Mouse (Mus musculus) CH12.LX (cell line): ENCODE data around the gene Igf1r. TPM values are rescaled to one million over a fixed set of nuclear protein-coding genes. Genes with fewer than 3 reads are reported as not detected.

Experiments
- DNase-seq: peaks from one replicate; pipeline ENCODE4 v3.0.0-alpha.2; 2013; ENCODE audit errors: extremely low read depth
- H3K27ac ChIP-seq: 2 replicates; pipeline ENCODE4 v1.5.1; 2012; ENCODE audit warnings: low read depth, mild to moderate bottlenecking, control low read depth, moderate library complexity; ENCODE audit not compliant: insufficient read depth
- H3K27me3 ChIP-seq: replicated peaks from 2 replicates; pipeline ENCODE3; 2012; ENCODE audit warnings: inconsistent platforms
- H3K36me3 ChIP-seq, 2 experiments: replicated peaks in 1 of 2; 2 replicates each; pipeline versions ENCODE3 to v1.6.1; 2012; ENCODE audit warnings: inconsistent platforms in 1 of 2, low read length in 1 of 2, mild to moderate bottlenecking in 1 of 2, mixed read lengths in 1 of 2, moderate library complexity in 1 of 2; ENCODE audit not compliant: control insufficient read depth in 1 of 2, insufficient read depth in 1 of 2
- H3K4me1 ChIP-seq, 2 experiments: 2 replicates each; pipeline ENCODE4 v1.6.1; 2012; ENCODE audit warnings: inconsistent platforms in 1 of 2, moderate library complexity in 1 of 2; ENCODE audit not compliant: insufficient read depth in 2 of 2, control insufficient read depth in 1 of 2
- H3K4me2 ChIP-seq: 2 replicates; pipeline ENCODE4 v1.6.1; 2012; ENCODE audit warnings: low read depth, mild to moderate bottlenecking, control low read depth; ENCODE audit not compliant: poor library complexity, insufficient read depth, severe bottlenecking
- H3K4me3 ChIP-seq, 3 experiments: fragments of 150-350 bp in 1 of 3; sonication (generic) in 1 of 3; replicated peaks in 1 of 3; 2 replicates each; pipeline versions ENCODE3 to v1.5.1; 2011 to 2012; ENCODE audit warnings: low read depth in 2 of 3, low read length in 2 of 3, mild to moderate bottlenecking in 2 of 3, moderate library complexity in 2 of 3, control low read depth in 1 of 3, improper control_type of control experiment in 1 of 3, inconsistent platforms in 1 of 3, mixed read lengths in 1 of 3; ENCODE audit not compliant: poor library complexity in 1 of 3
- H3K79me2 ChIP-seq: replicated peaks from 2 replicates; pipeline ENCODE4 v1.6.1; 2012; ENCODE audit warnings: mild to moderate bottlenecking, moderate library complexity; ENCODE audit not compliant: control insufficient read depth, poor library complexity, insufficient read depth, severe bottlenecking; ENCODE audit errors: extremely low read depth
- H3K9ac ChIP-seq: 2 replicates; pipeline ENCODE4 v1.6.1; 2012; ENCODE audit warnings: low read depth, mild to moderate bottlenecking, control low read depth, moderate library complexity; ENCODE audit not compliant: insufficient read depth
- H3K9me3 ChIP-seq: replicated peaks from 2 replicates; pipeline ENCODE3; 2012; ENCODE audit warnings: low read length, inconsistent platforms, mixed read lengths
- CHD2 ChIP-seq: IDR thresholded peaks from 2 replicates; pipeline ENCODE4 v1.6.1; 2011; ENCODE audit warnings: low read length, improper control_type of control experiment
- CTCF ChIP-seq, 2 experiments: IDR thresholded peaks in 1 of 2; conservative IDR thresholded peaks in 1 of 2; 2 replicates each; pipeline ENCODE4 v1.5.1; 2011 to 2012; ENCODE audit warnings: low read depth in 2 of 2, low read length in 2 of 2, improper control_type of control experiment in 1 of 2, inconsistent platforms in 1 of 2, mild to moderate bottlenecking in 1 of 2, moderate library complexity in 1 of 2
- E2F4 ChIP-seq: IDR thresholded peaks from 2 replicates; pipeline ENCODE4 v1.6.1; 2011; ENCODE audit warnings: low read depth, low read length, improper control_type of control experiment; ENCODE audit not compliant: insufficient replicate concordance
- ETS1 ChIP-seq: conservative IDR thresholded peaks from 2 replicates; pipeline ENCODE4 v1.6.1; 2012; ENCODE audit warnings: low read depth, mild to moderate bottlenecking, inconsistent platforms, low read length, improper control_type of control experiment, moderate library complexity
- IRF4 ChIP-seq: IDR thresholded peaks from 2 replicates; pipeline ENCODE4 v1.6.1; 2014; ENCODE audit warnings: low read depth, mild to moderate bottlenecking, inconsistent platforms, low read length, improper control_type of control experiment
- JUN ChIP-seq: IDR thresholded peaks from 2 replicates; pipeline ENCODE4 v1.6.1; 2011; ENCODE audit warnings: low read depth, mild to moderate bottlenecking, low read length, improper control_type of control experiment, moderate library complexity; ENCODE audit not compliant: insufficient read depth
- JUND ChIP-seq: conservative IDR thresholded peaks from 2 replicates; pipeline ENCODE4 v1.6.1; 2011; ENCODE audit warnings: low read depth, low read length, improper control_type of control experiment
- KAT2A ChIP-seq: IDR thresholded peaks from 2 replicates; pipeline ENCODE4 v1.6.1; 2012; ENCODE audit warnings: low read length, improper control_type of control experiment, inconsistent platforms; ENCODE audit not compliant: insufficient replicate concordance
- MAFK ChIP-seq: IDR thresholded peaks from 2 replicates; pipeline ENCODE4 v1.6.1; 2011; ENCODE audit warnings: low read length, improper control_type of control experiment; ENCODE audit not compliant: insufficient replicate concordance
- MAZ ChIP-seq: IDR thresholded peaks from 2 replicates; pipeline ENCODE4 v1.6.1; 2012; ENCODE audit warnings: low read depth, mild to moderate bottlenecking, inconsistent platforms, low read length, improper control_type of control experiment, moderate library complexity
- MEF2A ChIP-seq: IDR thresholded peaks from 2 replicates; pipeline ENCODE4 v1.6.1; 2014; ENCODE audit warnings: low read depth, mild to moderate bottlenecking, inconsistent platforms, low read length, improper control_type of control experiment, borderline replicate concordance
- MYC ChIP-seq: IDR thresholded peaks from 2 replicates; pipeline ENCODE4 v1.6.1; 2011; ENCODE audit warnings: low read depth, mild to moderate bottlenecking, improper control_type of control experiment, low read length
- POLR2A ChIP-seq: IDR thresholded peaks from 2 replicates; pipeline ENCODE4 v1.6.1; 2011; ENCODE audit warnings: low read depth, mild to moderate bottlenecking, improper control_type of control experiment, low read length
- POLR2AphosphoS2 ChIP-seq: IDR thresholded peaks from 2 replicates; pipeline ENCODE4 v1.6.1; 2011; ENCODE audit warnings: low read depth, low read length, improper control_type of control experiment
- RCOR1 ChIP-seq: conservative IDR thresholded peaks from 2 replicates; pipeline ENCODE4 v1.6.1; 2012; ENCODE audit warnings: low read depth, mild to moderate bottlenecking, inconsistent platforms, low read length, improper control_type of control experiment
- SIN3A ChIP-seq: IDR thresholded peaks from 2 replicates; pipeline ENCODE4 v1.6.1; 2012; ENCODE audit warnings: low read length, improper control_type of control experiment, inconsistent platforms
- SMC3 ChIP-seq: IDR thresholded peaks from 2 replicates; pipeline ENCODE4 v1.6.1; 2011; ENCODE audit warnings: low read depth, low read length, improper control_type of control experiment
- TBP ChIP-seq: conservative IDR thresholded peaks from 2 replicates; pipeline ENCODE4 v1.6.1; 2011; ENCODE audit warnings: low read depth, low read length, improper control_type of control experiment
- TCF12 ChIP-seq: IDR thresholded peaks from 2 replicates; pipeline ENCODE4 v1.6.1; 2014; ENCODE audit warnings: low read depth, mild to moderate bottlenecking, inconsistent platforms, low read length, improper control_type of control experiment
- USF1 ChIP-seq: IDR thresholded peaks from 2 replicates; pipeline ENCODE4 v1.6.1; 2014; ENCODE audit warnings: low read depth, mild to moderate bottlenecking, inconsistent platforms, low read length, improper control_type of control experiment
- ZC3H11A ChIP-seq: IDR thresholded peaks from 2 replicates; pipeline ENCODE4 v1.6.1; 2012; ENCODE audit warnings: low read depth, mild to moderate bottlenecking, inconsistent platforms, low read length, improper control_type of control experiment
- ZKSCAN1 ChIP-seq: IDR thresholded peaks from 2 replicates; pipeline ENCODE4 v1.6.1; 2012; ENCODE audit warnings: low read depth, inconsistent platforms, low read length, improper control_type of control experiment, borderline replicate concordance
- ZMIZ1 ChIP-seq: IDR thresholded peaks from 2 replicates; pipeline ENCODE4 v1.6.1; 2012; ENCODE audit warnings: low read depth, mild to moderate bottlenecking, inconsistent platforms, low read length, improper control_type of control experiment
- dilution Hi-C: fragments of 300-500 bp; cut with MboI; formaldehyde crosslinking; loops from 2 replicates; pipeline ENCODE4 v1.14.3; 2020; ENCODE audit warnings: low sequenced_read_pairs; ENCODE audit not compliant: extremely low pct_unique_long_range_greater_than_20kb, extremely low pct_ligation_motif_present
- in situ Hi-C: fragments of 300-500 bp; cut with MboI; formaldehyde crosslinking; loops from 3 replicates; pipeline ENCODE4 v1.14.3; 2019; ENCODE audit warnings: low sequenced_read_pairs, low pct_ligation_motif_present, low pct_unique_long_range_greater_than_20kb, mixed read lengths
- polyA plus RNA-seq: library from polyadenylated mRNA; unstranded; fragments of >175 nt; gene quantifications from 2 replicates; pipeline ENCODE4 v1.2.1, GENCODE M21; 2012; ENCODE audit warnings: low read depth; ENCODE audit not compliant: insufficient read length
- total RNA-seq, 2 experiments: library from RNA; depleted of rRNA; stranded (reverse); fragments of 300-350 nt in 1 of 2; fragments of >200 nt in 1 of 2; gene quantifications; 2 replicates each; pipeline ENCODE4 v1.2.3; 2012 to 2014

Igf1r gene
- total and polyA plus RNA-seq, 3 experiments = 0.19 to 1.6 (median 0.29) TPM

- no peak overlapping the region for H3K4me2 ChIP-seq
- dilution Hi-C loops = no loop called here
- in situ Hi-C loops = no loop called here
These were observed 75.5 kb downstream of the Igf1r start for GRCm38 (mm10) chr7:68028167-68028566.

GRCm38 (mm10) chr7:68030846-68031245, 78.2 kb downstream of the Igf1r start:
- DNase-seq = no peak
- H3K36me3 ChIP-seq = no peaks in the 10 kb centered on the region
- in situ Hi-C loops = no loop called here

More at GRCm38 (mm10) chr7:68028167-68028566, 75.5 kb downstream of the Igf1r start:
- TF ChIP-seq MAFK = no peak
- no peak for TF ChIP-seq ZKSCAN1
- TF ChIP-seq JUND = no peak
- no peak for TF ChIP-seq ETS1
- TF ChIP-seq USF1 = no peak
- TF ChIP-seq POLR2A = no peak
- no peak for TF ChIP-seq CHD2
- no peak for TF ChIP-seq CTCF (conservative IDR thresholded peaks at IDR 0.05 in 1 of 2, IDR thresholded peaks at IDR 0.05 in 1 of 2; ENCODE audit: low read depth in 2 of 2, low read length in 2 of 2)
- no peak for TF ChIP-seq IRF4
- no peak for TF ChIP-seq TBP
- TF ChIP-seq KAT2A = no peak
- no peak for TF ChIP-seq MEF2A
- TF ChIP-seq JUN = no peak
- no peak for TF ChIP-seq ZMIZ1
- no peak for TF ChIP-seq TCF12
- TF ChIP-seq RCOR1 = no peak
- TF ChIP-seq ZC3H11A = no peak
- TF ChIP-seq MAZ = no peak
- TF ChIP-seq SMC3 = no peak
- Histone ChIP-seq H3K9me3 (no peaks in the 10 kb centered on the region), H3K36me3 (no peaks in the 10 kb centered on the region), H3K79me2 (no peaks in the 10 kb centered on the region), H3K27ac (no peak overlapping the region), H3K27me3 (peaks cover 74% of the 10 kb centered on the region), H3K4me1 (no peaks in the 10 kb centered on the region), H3K4me3 (no peak overlapping the region), H3K9ac (no peak overlapping the region)
- DNase-seq = no peak

More at GRCm38 (mm10) chr7:68030846-68031245, 78.2 kb downstream of the Igf1r start:
- Histone ChIP-seq H3K4me3 (no peak overlapping the region), H3K27me3 (peaks cover 61% of the 10 kb centered on the region)
- TF ChIP-seq MAFK (no peak), JUND (no peak), E2F4 (no peak), TBP (no peak), POLR2AphosphoS2 (no peak), SIN3A (no peak), MAZ (no peak), MYC (no peak)
- TF ChIP-seq, all 38 proteins: peak for 0
- Histone ChIP-seq H3K9me3 (no peaks in the 10 kb centered on the region), H3K27ac (no peak overlapping the region), H3K4me2 (no peak overlapping the region), H3K4me1 (no peaks in the 10 kb centered on the region), H3K9ac (no peak overlapping the region), H3K79me2 (no peaks in the 10 kb centered on the region)
- dilution Hi-C loops = no loop called here
